Mouse (Mus musculus): ENCODE data around the gene Nab1. TPM values are rescaled to one million over a fixed set of nuclear protein-coding genes. Genes with fewer than 3 reads are reported as not detected.

Gene Nab1
- polyA plus RNA-seq, 1 experiment from 2014 or later, result 11.6 TPM

DNA sequence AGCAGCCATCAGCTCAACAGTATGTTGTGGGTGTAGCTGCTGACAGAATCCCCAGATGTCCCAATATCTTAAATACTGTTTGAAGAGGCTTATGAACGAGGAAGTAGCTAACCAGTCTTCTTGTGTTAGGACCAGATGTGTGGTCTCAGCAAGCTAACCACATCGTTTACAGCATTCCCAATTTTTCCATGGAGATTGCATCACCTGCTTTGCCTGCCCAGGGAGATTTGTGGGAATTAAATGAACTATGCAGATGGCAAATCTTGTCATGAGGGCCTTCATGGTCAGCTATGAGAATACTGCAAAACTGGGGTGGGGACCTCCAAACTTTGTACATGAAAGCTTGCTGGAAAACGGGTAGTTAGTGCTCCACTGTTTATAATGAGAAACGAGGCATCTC is 30.2 kb downstream of the Nab1 start:
- Histone ChIP-seq H3K4me2 (replicated peaks) (no peak overlapping the region), H3K27me3 (replicated peaks) (no peaks in the 10 kb centered on the region), H3K4me1 (peaks cover 9% of the 10 kb centered on the region), H3K27ac (no peak overlapping the region), H3K9me3 (no peaks in the 10 kb centered on the region), H3K9ac (no peak overlapping the region), H3K36me3 (no peaks in the 10 kb centered on the region), H3K4me3 (no peak overlapping the region)
- 0 out of 2 replicates have a peak, but pooled peaks have one; percentile 34 for ATAC-seq (ENCODE audit: low FRiP score, low read depth)
- WGBS, result 68% methylated on average over 4 of the region's 4 CpGs

GRCm38 (mm10) chr1:52466518-52467120 is 33.9 kb downstream of the Nab1 start:
- no peak overlapping the region for H3K4me3 ChIP-seq
- no peaks in the 10 kb centered on the region for H3K27me3 ChIP-seq (replicated peaks)
- WGBS, result 92% methylated on average over 8 of the region's 8 CpGs
- H3K36me3 ChIP-seq, result no peaks in the 10 kb centered on the region
- no peak overlapping the region for H3K9ac ChIP-seq
- peaks cover 4% of the 10 kb centered on the region; the same call in 1 of the 2 replicates for H3K4me1 ChIP-seq
- no peak overlapping the region for H3K4me2 ChIP-seq (replicated peaks)
- ATAC-seq (ENCODE audit: low FRiP score, low read depth), result no peak
- no peaks in the 10 kb centered on the region for H3K9me3 ChIP-seq
- H3K27ac ChIP-seq, result no peak overlapping the region

- no peak overlapping the region for H3K4me3 ChIP-seq
- H3K4me2 ChIP-seq (replicated peaks), result no peak overlapping the region
- H3K36me3 ChIP-seq, result no peaks in the 10 kb centered on the region
- no peak for ATAC-seq (ENCODE audit: low FRiP score, low read depth)
- no peaks in the 10 kb centered on the region for H3K9me3 ChIP-seq
- no peaks in the 10 kb centered on the region for H3K27me3 ChIP-seq (replicated peaks)
- H3K27ac ChIP-seq, result no peak overlapping the region
- WGBS, result 88% methylated on average over 3 of the region's 3 CpGs
- 0 out of 2 replicates have a peak, but pooled peaks cover 4% of the 10 kb centered on the region for H3K4me1 ChIP-seq
- no peak overlapping the region for H3K9ac ChIP-seq
These were observed 34.6 kb downstream of the Nab1 start for GRCm38 (mm10) chr1:52465830-52466229.

- no peak overlapping the region for H3K4me3 ChIP-seq
- no peak overlapping the region for H3K4me2 ChIP-seq (replicated peaks)
- no peaks in the 10 kb centered on the region for H3K36me3 ChIP-seq
- WGBS, result 88% methylated on average over 3 of the region's 3 CpGs
- H3K27me3 ChIP-seq (replicated peaks), result no peaks in the 10 kb centered on the region
- no peak for ATAC-seq (ENCODE audit: low FRiP score, low read depth)
- H3K9ac ChIP-seq, result no peak overlapping the region
- H3K27ac ChIP-seq, result no peak overlapping the region
- no peaks in the 10 kb centered on the region for H3K9me3 ChIP-seq
- H3K4me1 ChIP-seq, result 0 out of 2 replicates have a peak, but pooled peaks cover 2% of the 10 kb centered on the region
These were observed 35.2 kb downstream of the Nab1 start for GRCm38 (mm10) chr1:52465264-52465663.

DNA sequence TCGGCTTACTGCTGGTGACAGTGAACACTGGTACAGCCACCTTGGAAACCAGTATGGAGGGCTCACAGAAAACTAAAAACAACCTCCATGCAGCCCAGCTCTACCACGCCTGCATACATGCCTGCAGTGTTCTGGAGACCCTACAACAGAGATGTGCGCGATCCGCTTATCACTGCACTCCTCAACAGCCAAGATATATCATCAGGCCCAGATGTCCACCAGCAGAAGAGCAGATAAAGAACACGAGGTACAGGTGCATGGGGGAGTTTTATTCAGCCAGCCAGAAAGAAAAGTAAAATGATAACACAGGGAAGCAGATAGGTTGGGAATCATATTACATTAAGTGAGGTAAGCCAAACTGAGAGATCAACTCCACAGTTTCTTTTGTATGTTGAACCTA is 37.2 kb downstream of the Nab1 start:
- ATAC-seq (ENCODE audit: low FRiP score, low read depth), result no peak
- WGBS, result 90% methylated on average over 6 of the region's 6 CpGs
- H3K36me3 ChIP-seq, result no peaks in the 10 kb centered on the region

GRCm38 (mm10) chr1:52456571-52456970 is 43.9 kb downstream of the Nab1 start:
- ATAC-seq (ENCODE audit: low FRiP score, low read depth), result no peak
- H3K4me2 ChIP-seq (replicated peaks), result no peak overlapping the region
- H3K27me3 ChIP-seq (replicated peaks), result no peaks in the 10 kb centered on the region
- 65% methylated on average over 7 of the region's 7 CpGs for WGBS
- H3K9ac ChIP-seq, result no peak overlapping the region
- no peaks in the 10 kb centered on the region for H3K4me1 ChIP-seq
- H3K4me3 ChIP-seq, result no peak overlapping the region
- H3K27ac ChIP-seq, result no peak overlapping the region
- H3K36me3 ChIP-seq, result no peaks in the 10 kb centered on the region
- no peaks in the 10 kb centered on the region for H3K9me3 ChIP-seq

More for the DNA sequence above, 37.2 kb downstream of the Nab1 start:
- H3K4me3 ChIP-seq, result no peak overlapping the region
- no peaks in the 10 kb centered on the region for H3K27me3 ChIP-seq (replicated peaks)
- no peak overlapping the region for H3K4me2 ChIP-seq (replicated peaks)
- no peak overlapping the region for H3K27ac ChIP-seq
- no peaks in the 10 kb centered on the region for H3K4me1 ChIP-seq
- H3K9ac ChIP-seq, result no peak overlapping the region
- no peaks in the 10 kb centered on the region for H3K9me3 ChIP-seq

GRCm38 (mm10) chr1:52454509-52455001 is 45.9 kb downstream of the Nab1 start:
- H3K27me3 ChIP-seq (replicated peaks), result no peaks in the 10 kb centered on the region
- 93% methylated on average over 3 of the region's 3 CpGs for WGBS
- no peak for ATAC-seq (ENCODE audit: low FRiP score, low read depth)
- no peak overlapping the region for H3K4me2 ChIP-seq (replicated peaks)
- H3K9me3 ChIP-seq, result no peaks in the 10 kb centered on the region
- H3K4me3 ChIP-seq, result no peak overlapping the region
- H3K4me1 ChIP-seq, result no peaks in the 10 kb centered on the region
- H3K9ac ChIP-seq, result no peak overlapping the region
- no peaks in the 10 kb centered on the region for H3K36me3 ChIP-seq
- H3K27ac ChIP-seq, result no peak overlapping the region

DNA sequence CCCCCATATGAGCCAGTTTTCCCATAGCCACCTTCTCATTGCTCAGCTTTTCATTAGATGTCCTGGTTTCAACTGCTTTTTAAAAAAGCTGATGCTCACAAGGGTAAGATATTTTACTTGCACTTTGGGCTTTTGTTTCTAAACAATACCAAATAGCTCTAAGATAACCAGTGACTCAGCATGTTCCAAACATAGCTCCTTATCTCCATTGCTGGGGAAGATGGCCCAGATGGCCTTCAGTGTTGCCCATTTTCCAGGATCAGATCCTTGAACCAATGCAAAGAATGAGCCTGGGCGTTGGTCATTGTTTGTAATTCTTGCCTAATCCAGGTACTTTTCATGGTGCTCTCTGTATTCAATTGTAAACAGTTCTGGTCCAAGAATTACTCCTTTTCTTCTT is 49.1 kb downstream of the Nab1 start:
- 83% methylated on average over 1 of the region's 1 CpGs for WGBS
- H3K4me3 ChIP-seq, result no peak overlapping the region
- no peak overlapping the region for H3K4me2 ChIP-seq (replicated peaks)
- ATAC-seq (ENCODE audit: low FRiP score, low read depth), result no peak
- H3K9ac ChIP-seq, result no peak overlapping the region
- no peaks in the 10 kb centered on the region for H3K4me1 ChIP-seq
- no peaks in the 10 kb centered on the region for H3K9me3 ChIP-seq
- H3K27ac ChIP-seq, result no peak overlapping the region
- H3K36me3 ChIP-seq, result no peaks in the 10 kb centered on the region
- no peaks in the 10 kb centered on the region for H3K27me3 ChIP-seq (replicated peaks)

GRCm38 (mm10) chr1:52435856-52436255 is 64.6 kb downstream of the Nab1 start:
- Histone ChIP-seq H3K27ac (no peak overlapping the region), H3K9ac (no peak overlapping the region), H3K4me3 (no peak overlapping the region), H3K36me3 (no peaks in the 10 kb centered on the region), H3K27me3 (replicated peaks) (no peaks in the 10 kb centered on the region), H3K4me2 (replicated peaks) (no peak overlapping the region), H3K4me1 (no peaks in the 10 kb centered on the region), H3K9me3 (no peaks in the 10 kb centered on the region)
- 75% methylated on average over 6 of the region's 6 CpGs for WGBS
- no peak for ATAC-seq (ENCODE audit: low FRiP score, low read depth)

GRCm38 (mm10) chr1:52434085-52434484 is 66.4 kb downstream of the Nab1 start:
- Histone ChIP-seq H3K9ac (no peak overlapping the region), H3K4me3 (no peak overlapping the region), H3K4me1 (no peaks in the 10 kb centered on the region), H3K4me2 (replicated peaks) (no peak overlapping the region), H3K27ac (no peak overlapping the region), H3K36me3 (no peaks in the 10 kb centered on the region), H3K9me3 (no peaks in the 10 kb centered on the region), H3K27me3 (replicated peaks) (no peaks in the 10 kb centered on the region)
- ATAC-seq (ENCODE audit: low FRiP score, low read depth), result no peak
- 81% methylated on average over 4 of the region's 4 CpGs for WGBS

DNA sequence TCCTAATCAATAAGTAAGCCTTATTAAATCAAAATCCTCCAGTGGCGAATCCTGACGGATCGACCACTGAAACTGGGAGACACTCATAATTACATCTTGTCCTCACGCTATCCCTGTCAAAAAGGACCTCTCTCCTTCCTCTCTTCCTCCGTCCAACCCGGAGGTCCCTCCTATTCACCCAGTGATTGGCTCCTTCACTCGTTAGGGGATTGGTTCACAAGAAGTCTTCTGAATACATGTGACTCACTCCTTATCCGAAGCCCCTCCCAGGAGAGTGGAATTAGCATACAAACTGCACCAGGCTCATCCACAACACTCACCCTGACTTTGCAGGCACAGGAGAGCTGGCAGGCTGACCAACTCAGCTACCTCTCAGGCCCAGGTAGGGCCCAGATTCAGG is 68.7 kb downstream of the Nab1 start:
- H3K36me3 ChIP-seq, result no peaks in the 10 kb centered on the region
- H3K27me3 ChIP-seq (replicated peaks), result no peaks in the 10 kb centered on the region
- no peak overlapping the region for H3K27ac ChIP-seq
- no peak overlapping the region for H3K9ac ChIP-seq
- WGBS, result 86% methylated on average over 8 of the region's 8 CpGs
- ATAC-seq (ENCODE audit: low FRiP score, low read depth), result no peak
- H3K4me3 ChIP-seq, result no peak overlapping the region
- H3K9me3 ChIP-seq, result no peaks in the 10 kb centered on the region
- no peaks in the 10 kb centered on the region for H3K4me1 ChIP-seq
- no peak overlapping the region for H3K4me2 ChIP-seq (replicated peaks)

DNA sequence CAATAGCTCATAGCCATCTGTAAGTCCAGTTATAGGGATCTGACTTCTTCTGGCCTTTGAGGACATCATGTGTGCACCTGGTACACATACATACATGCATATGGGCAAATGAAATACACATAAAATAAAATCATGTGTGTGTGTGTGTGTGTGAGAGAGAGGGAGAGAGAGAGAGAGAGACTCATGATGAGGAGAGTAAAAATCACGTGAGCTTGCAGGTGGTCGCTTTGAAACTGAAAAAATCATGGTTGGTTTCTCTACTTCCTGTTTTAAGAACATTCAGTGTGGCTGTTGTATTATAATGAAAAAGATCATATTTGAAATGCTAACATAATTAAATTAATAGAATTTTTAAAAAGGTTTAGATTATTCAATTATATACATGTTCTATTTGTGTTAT is 69.9 kb downstream of the Nab1 start:
- H3K27ac ChIP-seq, result no peak overlapping the region
- H3K4me1 ChIP-seq, result no peaks in the 10 kb centered on the region
- no peaks in the 10 kb centered on the region for H3K36me3 ChIP-seq
- no peak overlapping the region for H3K4me3 ChIP-seq
- no peaks in the 10 kb centered on the region for H3K27me3 ChIP-seq (replicated peaks)
- H3K9ac ChIP-seq, result no peak overlapping the region
- H3K4me2 ChIP-seq (replicated peaks), result no peak overlapping the region
- no peaks in the 10 kb centered on the region for H3K9me3 ChIP-seq
- no peak for ATAC-seq (ENCODE audit: low FRiP score, low read depth)
- 93% methylated on average over 2 of the region's 2 CpGs for WGBS

- WGBS, result 91% methylated on average over 1 of the region's 1 CpGs
- no peak overlapping the region for H3K27ac ChIP-seq
- ATAC-seq (ENCODE audit: low FRiP score, low read depth), result no peak
- H3K9me3 ChIP-seq, result no peaks in the 10 kb centered on the region
- no peak overlapping the region for H3K4me2 ChIP-seq (replicated peaks)
- H3K27me3 ChIP-seq (replicated peaks), result no peaks in the 10 kb centered on the region
- no peaks in the 10 kb centered on the region for H3K4me1 ChIP-seq
- no peaks in the 10 kb centered on the region for H3K36me3 ChIP-seq
- H3K4me3 ChIP-seq, result no peak overlapping the region
- H3K9ac ChIP-seq, result no peak overlapping the region
These were observed 70.4 kb downstream of the Nab1 start for GRCm38 (mm10) chr1:52430116-52430515.
